Mouse (Mus musculus): ENCODE measurements around the gene Zbtb4. TPM values are rescaled to one million over a fixed set of nuclear protein-coding genes. Genes with fewer than 3 reads are reported as not detected.

Gene Zbtb4
- polyA plus RNA-seq (2011; ENCODE audit: insufficient read depth, insufficient read length, low read depth, missing spikeins): 3.6 and 4.8 TPM in 2 replicates

- Histone ChIP-seq H3K4me1 (ENCODE audit: control insufficient read depth, insufficient read depth, low read length) (no peaks in the 10 kb centered on the region), H3K27ac (ENCODE audit: insufficient read depth, low read length) (no peak within 1 kb of the TSS)
Measured at GRCm38 (mm10) chr11:69765221-69766125, at the start of gene Zbtb4. Gene Zbtb4 (plus strand): TSS chr11:69765912.

GRCm38 (mm10) chr11:69715929-69716328, 49.8 kb upstream of the Zbtb4 start:
- Histone ChIP-seq H3K36me3 (ENCODE audit: control insufficient read depth, insufficient read depth, low read length, poor library complexity, severe bottlenecking) (no peaks in the 10 kb centered on the region), H3K9ac (ENCODE audit: low read depth, poor library complexity, severe bottlenecking) (no peak overlapping the region), H3K4me3 (ENCODE audit: low read depth, low read length) (no peak overlapping the region), H3K4me1 (ENCODE audit: control insufficient read depth, insufficient read depth, low read length) (peaks cover 5% of the 10 kb centered on the region), H3K27ac (ENCODE audit: insufficient read depth, low read length) (peak overlapping the region; percentile 6; the same call in 1 of the 2 replicates), H3K27me3 (ENCODE audit: control insufficient read depth, insufficient read depth, low read length, poor library complexity, severe bottlenecking) (no peaks in the 10 kb centered on the region), H3K9me3 (replicated peaks; ENCODE audit: control insufficient read depth, insufficient read depth, low read length, poor library complexity, severe bottlenecking) (no peaks in the 10 kb centered on the region)
- TF ChIP-seq POLR2A (IDR thresholded peaks at IDR 0.05; ENCODE audit: insufficient read depth, low read length): no peak
- no peak for TF ChIP-seq EP300 (IDR thresholded peaks at IDR 0.05; ENCODE audit: insufficient read depth, low read depth, low read length)
- no peak for TF ChIP-seq CTCF (IDR thresholded peaks at IDR 0.05; ENCODE audit: low read depth, low read length)

More at GRCm38 (mm10) chr11:69765221-69766125, at the start of gene Zbtb4:
- H3K4me3 ChIP-seq (ENCODE audit: low read depth, low read length): peak within 1 kb of the TSS; percentile 73
- no peaks in the 10 kb centered on the region for H3K27me3 ChIP-seq (ENCODE audit: control insufficient read depth, insufficient read depth, low read length, poor library complexity, severe bottlenecking)
- no peaks in the 10 kb centered on the region for H3K36me3 ChIP-seq (ENCODE audit: control insufficient read depth, insufficient read depth, low read length, poor library complexity, severe bottlenecking)
- H3K9ac ChIP-seq (ENCODE audit: low read depth, poor library complexity, severe bottlenecking): peak within 1 kb of the TSS; percentile 82
- H3K9me3 ChIP-seq (replicated peaks; ENCODE audit: control insufficient read depth, insufficient read depth, low read length, poor library complexity, severe bottlenecking): no peaks in the 10 kb centered on the region
- TF ChIP-seq POLR2A (IDR thresholded peaks at IDR 0.05; ENCODE audit: insufficient read depth, low read length) (no peak), EP300 (IDR thresholded peaks at IDR 0.05; ENCODE audit: insufficient read depth, low read depth, low read length) (no peak), CTCF (IDR thresholded peaks at IDR 0.05; ENCODE audit: low read depth, low read length) (no peak)

- H3K27me3 ChIP-seq (ENCODE audit: control insufficient read depth, insufficient read depth, low read length, poor library complexity, severe bottlenecking): no peaks in the 10 kb centered on the region
- peaks cover 4% of the 10 kb centered on the region for H3K4me1 ChIP-seq (ENCODE audit: control insufficient read depth, insufficient read depth, low read length)
- TF ChIP-seq CTCF (IDR thresholded peaks at IDR 0.05; ENCODE audit: low read depth, low read length) (peak; percentile 38), EP300 (IDR thresholded peaks at IDR 0.05; ENCODE audit: insufficient read depth, low read depth, low read length) (no peak)
- H3K27ac ChIP-seq (ENCODE audit: insufficient read depth, low read length): peak overlapping the region; percentile 13
- H3K4me3 ChIP-seq (ENCODE audit: low read depth, low read length): no peak overlapping the region
- H3K9me3 ChIP-seq (replicated peaks; ENCODE audit: control insufficient read depth, insufficient read depth, low read length, poor library complexity, severe bottlenecking): no peaks in the 10 kb centered on the region
- no peak overlapping the region for H3K9ac ChIP-seq (ENCODE audit: low read depth, poor library complexity, severe bottlenecking)
- H3K36me3 ChIP-seq (ENCODE audit: control insufficient read depth, insufficient read depth, low read length, poor library complexity, severe bottlenecking): no peaks in the 10 kb centered on the region
Measured at GRCm38 (mm10) chr11:69716953-69717352, 48.8 kb upstream of the Zbtb4 start.

GRCm38 (mm10) chr11:69718661-69719060, 47.1 kb upstream of the Zbtb4 start:
- Histone ChIP-seq H3K36me3 (ENCODE audit: control insufficient read depth, insufficient read depth, low read length, poor library complexity, severe bottlenecking) (no peaks in the 10 kb centered on the region), H3K27ac (ENCODE audit: insufficient read depth, low read length) (peak overlapping the region; percentile 95), H3K4me3 (ENCODE audit: low read depth, low read length) (peak overlapping the region; percentile 12; the same call in 1 of the 2 replicates), H3K4me1 (ENCODE audit: control insufficient read depth, insufficient read depth, low read length) (peaks cover 4% of the 10 kb centered on the region), H3K9me3 (replicated peaks; ENCODE audit: control insufficient read depth, insufficient read depth, low read length, poor library complexity, severe bottlenecking) (no peaks in the 10 kb centered on the region), H3K9ac (ENCODE audit: low read depth, poor library complexity, severe bottlenecking) (peak overlapping the region; percentile 77), H3K27me3 (ENCODE audit: control insufficient read depth, insufficient read depth, low read length, poor library complexity, severe bottlenecking) (no peaks in the 10 kb centered on the region)
- TF ChIP-seq EP300 (IDR thresholded peaks at IDR 0.05; ENCODE audit: insufficient read depth, low read depth, low read length) (no peak), CTCF (IDR thresholded peaks at IDR 0.05; ENCODE audit: low read depth, low read length) (no peak), POLR2A (IDR thresholded peaks at IDR 0.05; ENCODE audit: insufficient read depth, low read length) (no peak)

- TF ChIP-seq CTCF (IDR thresholded peaks at IDR 0.05; ENCODE audit: low read depth, low read length): peak; percentile 46
- TF ChIP-seq POLR2A (IDR thresholded peaks at IDR 0.05; ENCODE audit: insufficient read depth, low read length): no peak
- TF ChIP-seq EP300 (IDR thresholded peaks at IDR 0.05; ENCODE audit: insufficient read depth, low read depth, low read length): no peak
- H3K27ac ChIP-seq (ENCODE audit: insufficient read depth, low read length): peak overlapping the region; percentile 95; the same call in 1 of the 2 replicates
Measured at GRCm38 (mm10) chr11:69719423-69719822, 46.3 kb upstream of the Zbtb4 start.

GRCm38 (mm10) chr11:69720852-69721251, 44.9 kb upstream of the Zbtb4 start:
- Histone ChIP-seq H3K9ac (ENCODE audit: low read depth, poor library complexity, severe bottlenecking) (peak overlapping the region; percentile 41; the same call in 1 of the 2 replicates), H3K4me3 (ENCODE audit: low read depth, low read length) (no peak overlapping the region), H3K4me1 (ENCODE audit: control insufficient read depth, insufficient read depth, low read length) (peaks cover 4% of the 10 kb centered on the region), H3K36me3 (ENCODE audit: control insufficient read depth, insufficient read depth, low read length, poor library complexity, severe bottlenecking) (no peaks in the 10 kb centered on the region), H3K9me3 (replicated peaks; ENCODE audit: control insufficient read depth, insufficient read depth, low read length, poor library complexity, severe bottlenecking) (no peaks in the 10 kb centered on the region), H3K27me3 (ENCODE audit: control insufficient read depth, insufficient read depth, low read length, poor library complexity, severe bottlenecking) (no peaks in the 10 kb centered on the region), H3K27ac (ENCODE audit: insufficient read depth, low read length) (no peak overlapping the region)
- TF ChIP-seq CTCF (IDR thresholded peaks at IDR 0.05; ENCODE audit: low read depth, low read length) (no peak), EP300 (IDR thresholded peaks at IDR 0.05; ENCODE audit: insufficient read depth, low read depth, low read length) (no peak), POLR2A (IDR thresholded peaks at IDR 0.05; ENCODE audit: insufficient read depth, low read length) (no peak)

More at GRCm38 (mm10) chr11:69719423-69719822, 46.3 kb upstream of the Zbtb4 start:
- no peaks in the 10 kb centered on the region for H3K9me3 ChIP-seq (replicated peaks; ENCODE audit: control insufficient read depth, insufficient read depth, low read length, poor library complexity, severe bottlenecking)
- no peaks in the 10 kb centered on the region for H3K36me3 ChIP-seq (ENCODE audit: control insufficient read depth, insufficient read depth, low read length, poor library complexity, severe bottlenecking)
- H3K27me3 ChIP-seq (ENCODE audit: control insufficient read depth, insufficient read depth, low read length, poor library complexity, severe bottlenecking): no peaks in the 10 kb centered on the region
- peak overlapping the region; percentile 77 for H3K9ac ChIP-seq (ENCODE audit: low read depth, poor library complexity, severe bottlenecking)
- peak overlapping the region; percentile 45 for H3K4me3 ChIP-seq (ENCODE audit: low read depth, low read length)
- H3K4me1 ChIP-seq (ENCODE audit: control insufficient read depth, insufficient read depth, low read length): peaks cover 4% of the 10 kb centered on the region

Data from ES-Bruce4 (cell line).